Mouse (Mus musculus): ENCODE measurements around the gene Iqca.
A peak's percentile ranks its signal among the peaks of the same experiment; 100 is the strongest.

Gene Iqca

GRCm38 (mm10) chr1:90124561-90124960 is 28.6 kb downstream of the Iqca start:
- TF ChIP-seq NANOG (IDR thresholded peaks at IDR 0.05; ENCODE audit: borderline replicate concordance, low read length): no peak
- TF ChIP-seq CTCF (conservative IDR thresholded peaks at IDR 0.05; ENCODE audit: low read length): no peak
- no peak for TF ChIP-seq POU5F1 (IDR thresholded peaks at IDR 0.05; ENCODE audit: borderline replicate concordance, low read length)
- peak overlapping the region; percentile 64 for H3K4me3 ChIP-seq (replicated peaks; ENCODE audit: low read length)
- H3K9me3 ChIP-seq (ENCODE audit: low read length): peaks cover 9% of the 10 kb centered on the region
- no peaks in the 10 kb centered on the region for H3K4me1 ChIP-seq (replicated peaks; ENCODE audit: low read depth, low read length)
- no peaks in the 10 kb centered on the region for H3K36me3 ChIP-seq (ENCODE audit: insufficient read depth, low read length)
- H3K27me3 ChIP-seq (ENCODE audit: insufficient read depth, low read length): 0 out of 2 replicates have a peak, but pooled peaks cover 7% of the 10 kb centered on the region

- no peaks in the 10 kb centered on the region for H3K36me3 ChIP-seq (ENCODE audit: insufficient read depth, low read length)
- 0 out of 2 replicates have a peak, but pooled peaks cover 7% of the 10 kb centered on the region for H3K27me3 ChIP-seq (ENCODE audit: insufficient read depth, low read length)
- H3K9me3 ChIP-seq (ENCODE audit: low read length): peaks cover 9% of the 10 kb centered on the region
- H3K4me1 ChIP-seq (replicated peaks; ENCODE audit: low read depth, low read length): peaks cover under 1% of the 10 kb centered on the region; the same call in 1 of the 2 replicates
- TF ChIP-seq NANOG (IDR thresholded peaks at IDR 0.05; ENCODE audit: borderline replicate concordance, low read length) (no peak), POU5F1 (IDR thresholded peaks at IDR 0.05; ENCODE audit: borderline replicate concordance, low read length) (no peak), CTCF (conservative IDR thresholded peaks at IDR 0.05; ENCODE audit: low read length) (no peak)
- no peak overlapping the region for H3K4me3 ChIP-seq (replicated peaks; ENCODE audit: low read length)
Measured at GRCm38 (mm10) chr1:90120706-90121105, 32.5 kb downstream of the Iqca start.

- Histone ChIP-seq H3K27me3 (ENCODE audit: insufficient read depth, low read length) (0 out of 2 replicates have a peak, but pooled peaks cover 2% of the 10 kb centered on the region), H3K36me3 (ENCODE audit: insufficient read depth, low read length) (no peaks in the 10 kb centered on the region), H3K4me1 (replicated peaks; ENCODE audit: low read depth, low read length) (peaks cover 15% of the 10 kb centered on the region), H3K9me3 (ENCODE audit: low read length) (peaks cover 9% of the 10 kb centered on the region), H3K4me3 (replicated peaks; ENCODE audit: low read length) (no peak overlapping the region)
- TF ChIP-seq POU5F1 (IDR thresholded peaks at IDR 0.05; ENCODE audit: borderline replicate concordance, low read length) (no peak), CTCF (conservative IDR thresholded peaks at IDR 0.05; ENCODE audit: low read length) (no peak), NANOG (IDR thresholded peaks at IDR 0.05; ENCODE audit: borderline replicate concordance, low read length) (no peak)
Measured at GRCm38 (mm10) chr1:90119214-90119613, 34.0 kb downstream of the Iqca start.

- H3K9me3 ChIP-seq (ENCODE audit: low read length): no peaks in the 10 kb centered on the region
- H3K4me3 ChIP-seq (replicated peaks; ENCODE audit: low read length): no peak overlapping the region
- H3K27me3 ChIP-seq (ENCODE audit: insufficient read depth, low read length): peaks cover 3% of the 10 kb centered on the region; the same call in 1 of the 2 replicates
- TF ChIP-seq POU5F1 (IDR thresholded peaks at IDR 0.05; ENCODE audit: borderline replicate concordance, low read length) (no peak), NANOG (IDR thresholded peaks at IDR 0.05; ENCODE audit: borderline replicate concordance, low read length) (no peak), CTCF (conservative IDR thresholded peaks at IDR 0.05; ENCODE audit: low read length) (no peak)
- peaks cover 21% of the 10 kb centered on the region for H3K4me1 ChIP-seq (replicated peaks; ENCODE audit: low read depth, low read length)
- H3K36me3 ChIP-seq (ENCODE audit: insufficient read depth, low read length): no peaks in the 10 kb centered on the region
Measured at GRCm38 (mm10) chr1:90117207-90117606, 36.0 kb downstream of the Iqca start.

GRCm38 (mm10) chr1:90114586-90114985 is 38.6 kb downstream of the Iqca start:
- Histone ChIP-seq H3K36me3 (ENCODE audit: insufficient read depth, low read length) (no peaks in the 10 kb centered on the region), H3K9me3 (ENCODE audit: low read length) (no peaks in the 10 kb centered on the region), H3K4me1 (replicated peaks; ENCODE audit: low read depth, low read length) (peaks cover 21% of the 10 kb centered on the region), H3K4me3 (replicated peaks; ENCODE audit: low read length) (no peak overlapping the region), H3K27me3 (ENCODE audit: insufficient read depth, low read length) (peaks cover 4% of the 10 kb centered on the region; the same call in 1 of the 2 replicates)
- TF ChIP-seq CTCF (conservative IDR thresholded peaks at IDR 0.05; ENCODE audit: low read length) (no peak), POU5F1 (IDR thresholded peaks at IDR 0.05; ENCODE audit: borderline replicate concordance, low read length) (0 out of 2 replicates have a peak, but pooled peaks have one; percentile 6)

- Histone ChIP-seq H3K4me3 (replicated peaks; ENCODE audit: low read length) (no peak overlapping the region), H3K36me3 (ENCODE audit: insufficient read depth, low read length) (no peaks in the 10 kb centered on the region), H3K4me1 (replicated peaks; ENCODE audit: low read depth, low read length) (peaks cover 21% of the 10 kb centered on the region), H3K9me3 (ENCODE audit: low read length) (no peaks in the 10 kb centered on the region), H3K27me3 (ENCODE audit: insufficient read depth, low read length) (peaks cover 4% of the 10 kb centered on the region; the same call in 1 of the 2 replicates)
- TF ChIP-seq CTCF (conservative IDR thresholded peaks at IDR 0.05; ENCODE audit: low read length) (no peak), POU5F1 (IDR thresholded peaks at IDR 0.05; ENCODE audit: borderline replicate concordance, low read length) (no peak), NANOG (IDR thresholded peaks at IDR 0.05; ENCODE audit: borderline replicate concordance, low read length) (no peak)
Measured at GRCm38 (mm10) chr1:90113655-90114244, 39.5 kb downstream of the Iqca start.

- H3K4me1 ChIP-seq (replicated peaks; ENCODE audit: low read depth, low read length): peaks cover 21% of the 10 kb centered on the region
- TF ChIP-seq NANOG (IDR thresholded peaks at IDR 0.05; ENCODE audit: borderline replicate concordance, low read length) (no peak), POU5F1 (IDR thresholded peaks at IDR 0.05; ENCODE audit: borderline replicate concordance, low read length) (no peak), CTCF (conservative IDR thresholded peaks at IDR 0.05; ENCODE audit: low read length) (no peak)
- no peak overlapping the region for H3K4me3 ChIP-seq (replicated peaks; ENCODE audit: low read length)
- peaks cover 4% of the 10 kb centered on the region; the same call in 1 of the 2 replicates for H3K27me3 ChIP-seq (ENCODE audit: insufficient read depth, low read length)
- no peaks in the 10 kb centered on the region for H3K36me3 ChIP-seq (ENCODE audit: insufficient read depth, low read length)
- H3K9me3 ChIP-seq (ENCODE audit: low read length): no peaks in the 10 kb centered on the region
Measured at GRCm38 (mm10) chr1:90112669-90113068, 40.5 kb downstream of the Iqca start.

GRCm38 (mm10) chr1:90111198-90111839 is 41.9 kb downstream of the Iqca start:
- H3K36me3 ChIP-seq (ENCODE audit: insufficient read depth, low read length): no peaks in the 10 kb centered on the region
- H3K27me3 ChIP-seq (ENCODE audit: insufficient read depth, low read length): peaks cover 4% of the 10 kb centered on the region; the same call in 1 of the 2 replicates
- TF ChIP-seq CTCF (conservative IDR thresholded peaks at IDR 0.05; ENCODE audit: low read length): no peak
- no peak for TF ChIP-seq NANOG (IDR thresholded peaks at IDR 0.05; ENCODE audit: borderline replicate concordance, low read length)
- TF ChIP-seq POU5F1 (IDR thresholded peaks at IDR 0.05; ENCODE audit: borderline replicate concordance, low read length): no peak
- H3K4me1 ChIP-seq (replicated peaks; ENCODE audit: low read depth, low read length): peaks cover 21% of the 10 kb centered on the region
- H3K4me3 ChIP-seq (replicated peaks; ENCODE audit: low read length): no peak overlapping the region
- H3K9me3 ChIP-seq (ENCODE audit: low read length): no peaks in the 10 kb centered on the region
